Mouse (Mus musculus): ENCODE results near the gene Pafah1b3.

The Pafah1b3 gene

DNA sequence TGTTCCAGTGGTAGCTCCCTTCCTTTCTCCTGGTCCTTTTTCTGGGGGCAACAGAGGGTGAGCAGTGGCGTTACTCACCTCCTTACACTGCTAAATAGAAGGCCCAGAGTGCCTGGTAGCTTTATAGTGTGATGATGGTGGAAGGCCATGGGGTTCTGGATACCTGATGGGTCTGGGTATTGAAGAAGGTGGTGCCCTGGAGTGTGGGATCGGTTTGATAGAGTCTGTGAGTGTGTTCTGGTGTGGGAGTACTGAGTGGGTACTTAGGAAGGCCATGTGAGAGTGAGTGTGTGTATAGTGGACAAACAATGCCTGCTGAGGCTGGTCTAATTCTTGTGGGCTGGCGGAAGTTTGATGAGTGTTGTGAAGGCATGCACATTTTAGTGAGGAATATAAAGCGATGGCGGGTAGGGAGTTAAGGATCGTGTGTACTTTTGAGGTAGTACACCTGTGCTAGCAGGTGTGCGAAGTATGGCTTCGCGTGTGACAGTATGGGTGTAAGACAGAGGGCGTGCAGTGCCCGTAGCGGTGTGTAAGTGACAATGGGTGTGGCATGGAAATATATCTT, 16.5 kb downstream of the Pafah1b3 start:
- no peak for DNase-seq (ENCODE audit: low read depth)

DNA sequence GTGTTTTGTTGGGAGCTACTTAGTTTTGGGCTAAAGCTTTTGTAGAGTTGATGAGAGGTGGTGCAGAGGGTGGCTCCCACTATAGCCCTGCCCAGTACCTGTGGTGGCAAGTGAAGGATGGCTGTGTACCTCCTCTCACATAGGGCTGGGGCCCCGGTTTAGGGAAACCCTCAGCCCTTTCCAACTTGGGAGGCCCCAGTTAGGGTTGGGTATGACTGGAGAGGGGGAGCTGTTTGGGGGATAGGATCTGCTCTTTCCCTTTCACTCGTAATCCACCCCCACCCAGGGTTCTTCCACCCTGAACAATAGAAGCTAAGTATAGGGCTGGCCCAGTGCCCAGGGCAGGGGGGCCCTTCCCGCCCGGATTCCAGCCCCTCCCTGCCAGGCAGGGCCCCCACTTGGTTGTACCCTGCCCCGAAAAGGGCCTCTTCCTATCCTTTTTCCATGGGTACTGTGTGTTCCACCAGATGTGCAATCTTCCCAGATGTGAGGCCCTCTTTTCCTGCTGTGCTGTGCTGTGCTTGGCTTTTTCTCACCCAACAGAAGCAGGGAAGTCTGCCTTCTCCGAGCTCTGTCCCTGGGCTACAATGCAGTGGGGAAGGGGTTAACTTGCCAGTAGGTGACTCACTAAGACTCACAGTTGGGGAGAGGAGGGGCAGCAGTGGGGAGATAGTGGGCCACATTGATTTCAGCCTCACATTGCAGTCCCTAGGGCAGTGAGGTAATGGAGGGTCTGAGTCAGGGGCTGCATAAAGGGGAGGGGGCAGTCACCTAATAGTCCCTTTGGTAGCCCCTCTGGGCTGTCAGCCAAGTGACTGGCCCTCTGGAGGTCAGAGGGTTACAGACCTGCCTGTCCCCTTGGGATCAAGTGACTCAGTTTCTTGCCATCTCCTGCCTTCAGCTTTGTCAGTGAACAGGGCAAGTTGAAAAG, 17.7 kb downstream of the Pafah1b3 start:
- no peak for DNase-seq (ENCODE audit: low read depth)

DNA sequence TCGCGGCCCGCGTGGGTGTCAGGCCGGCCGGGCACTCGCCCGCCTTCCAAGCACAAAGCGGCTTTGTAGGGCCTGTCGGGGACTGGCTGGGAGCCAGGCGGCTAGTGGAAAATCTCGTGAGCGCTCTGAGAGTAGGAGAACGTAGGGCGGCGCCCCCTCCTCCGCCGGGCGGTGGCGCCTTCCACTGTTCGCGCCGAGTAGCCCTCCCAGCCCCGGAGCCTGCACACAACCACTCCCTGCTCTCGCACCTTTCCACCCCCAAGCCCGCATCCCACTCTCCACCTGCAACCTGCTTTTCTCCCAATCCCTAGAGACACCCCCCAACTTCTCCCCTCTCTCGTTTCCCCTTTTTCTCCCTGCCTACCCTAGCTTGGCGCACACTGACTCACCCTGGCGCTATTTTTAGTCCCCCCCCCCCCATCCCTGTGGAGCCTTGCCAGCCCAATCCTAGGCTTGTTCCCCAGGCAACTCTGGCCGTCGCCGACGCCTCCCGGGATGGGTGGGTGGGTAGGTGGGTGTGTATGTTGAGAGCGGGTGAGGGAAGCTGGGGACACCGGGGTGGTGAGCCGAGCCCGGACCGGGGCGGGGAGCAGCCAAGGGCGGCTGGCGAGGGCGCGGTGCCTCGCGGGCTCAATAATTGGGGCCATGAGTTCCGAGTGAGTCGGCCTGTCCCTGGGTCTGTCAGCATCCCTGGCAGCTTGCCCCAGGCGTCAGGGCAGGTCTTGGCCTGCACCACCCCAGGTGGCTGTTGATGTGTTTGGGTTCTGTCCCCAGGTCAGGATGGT, 18.5 kb downstream of the Pafah1b3 start:
- DNase-seq (ENCODE audit: low read depth), result peak; percentile 95

DNA sequence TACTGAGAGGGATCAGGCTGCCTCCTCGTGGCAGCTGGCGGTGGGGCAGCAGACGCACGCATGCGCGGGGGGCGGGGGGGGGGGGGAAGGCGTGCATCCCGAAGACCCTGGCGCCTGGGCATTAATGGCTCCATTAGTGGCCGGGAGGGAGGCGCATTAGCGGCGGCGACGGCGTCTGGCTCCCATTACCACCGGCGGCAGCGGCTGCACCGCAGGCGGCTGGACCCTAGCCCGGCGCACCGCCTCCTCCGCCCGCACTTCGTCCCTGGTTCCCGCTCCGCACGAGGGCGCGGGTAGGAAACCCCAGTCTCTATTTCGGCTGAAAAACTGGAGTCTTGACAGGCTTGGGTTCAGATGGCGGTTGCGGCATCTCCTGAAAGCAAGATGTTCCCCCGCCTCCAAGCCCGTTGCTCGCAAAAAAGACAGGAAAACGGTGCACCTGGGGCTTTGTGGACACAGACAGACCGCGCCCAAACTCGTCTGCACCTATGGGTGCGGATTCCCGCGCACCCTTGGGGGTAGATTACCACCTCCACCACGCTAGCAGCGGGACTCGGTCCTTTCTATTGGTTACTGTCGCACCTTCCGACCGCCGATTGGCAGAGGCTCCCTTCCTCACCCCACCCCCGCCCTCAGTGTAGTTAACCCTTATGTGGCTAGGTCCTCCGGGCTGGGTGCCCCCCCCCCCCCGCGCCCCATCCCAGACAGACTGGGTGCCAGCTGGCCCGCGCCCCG, 19.3 kb downstream of the Pafah1b3 start:
- peak; percentile 96 for DNase-seq (ENCODE audit: low read depth)

DNA sequence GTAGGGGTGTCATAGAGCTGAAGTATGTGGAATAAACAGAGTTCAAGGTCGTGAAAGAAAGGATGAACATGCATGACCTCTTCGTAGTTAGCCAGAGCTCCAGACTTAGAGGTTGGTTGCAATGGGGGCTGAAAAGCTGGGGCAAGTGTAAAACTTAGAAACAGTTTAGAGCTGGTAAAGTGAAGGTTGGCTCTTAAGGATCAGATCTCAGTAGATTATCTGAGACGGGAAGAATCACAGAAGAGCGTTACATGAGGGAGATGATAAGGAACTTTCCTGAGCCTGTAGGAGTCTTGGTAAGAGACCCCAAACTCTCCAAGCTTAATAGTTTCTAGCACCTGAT, 19.8 kb downstream of the Pafah1b3 start:
- DNase-seq (ENCODE audit: low read depth), result no peak

DNA sequence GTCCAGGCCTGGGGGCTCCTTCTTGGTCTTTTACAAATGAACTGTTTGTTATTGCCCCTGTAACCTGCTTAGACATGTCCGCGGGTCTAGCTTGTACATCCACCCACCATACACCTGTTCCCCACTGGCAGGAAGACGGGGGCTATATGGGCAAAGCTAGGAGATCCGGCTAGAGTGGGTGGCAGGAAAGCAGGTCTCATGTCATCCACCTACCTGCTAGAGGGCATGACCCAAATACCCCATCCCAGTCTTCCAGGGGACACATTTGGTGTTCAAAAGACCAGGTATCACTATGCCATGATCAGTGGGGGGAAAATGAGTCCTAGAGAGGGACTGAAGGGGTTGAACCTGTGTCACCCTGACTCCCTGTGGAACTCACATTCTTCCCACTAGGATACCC, 20.4 kb downstream of the Pafah1b3 start:
- no peak for DNase-seq (ENCODE audit: low read depth)

DNA sequence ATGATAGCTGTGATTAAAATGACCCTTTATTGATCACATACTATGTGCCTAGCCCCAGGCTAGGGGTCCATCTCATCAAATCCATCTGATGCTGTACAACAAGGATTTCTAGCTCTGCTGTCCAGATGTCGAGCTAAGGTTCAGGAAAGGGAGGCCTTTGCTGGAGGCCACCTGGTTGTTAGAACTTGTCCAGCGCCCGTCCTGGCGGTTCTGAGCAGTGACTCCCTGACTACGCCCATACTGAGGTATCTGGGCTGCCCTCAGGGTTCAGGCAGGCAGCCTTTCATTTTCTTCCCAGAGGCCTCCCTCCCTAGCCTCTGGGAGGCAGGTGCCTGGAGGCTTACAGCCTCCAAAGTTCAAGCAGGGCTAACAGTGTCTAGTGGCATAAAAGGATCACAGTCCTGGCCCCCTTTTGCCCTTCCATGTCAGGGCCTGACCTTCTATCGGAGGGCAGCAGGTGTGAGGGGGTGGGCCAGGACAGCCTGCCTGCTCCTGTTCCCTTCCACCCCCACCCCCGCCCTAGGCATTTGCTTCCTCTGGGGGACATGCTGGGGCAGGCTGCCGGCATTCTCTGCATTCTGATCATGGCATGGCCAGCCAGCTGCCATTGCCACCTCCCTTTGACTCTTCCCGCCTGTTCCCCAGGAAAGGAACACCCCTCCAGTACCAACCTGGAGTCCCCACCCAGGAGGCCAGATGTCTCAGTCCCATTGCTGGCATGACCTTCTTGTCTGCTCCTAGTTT, 22.1 kb downstream of the Pafah1b3 start:
- no peak for DNase-seq (ENCODE audit: low read depth)

DNA sequence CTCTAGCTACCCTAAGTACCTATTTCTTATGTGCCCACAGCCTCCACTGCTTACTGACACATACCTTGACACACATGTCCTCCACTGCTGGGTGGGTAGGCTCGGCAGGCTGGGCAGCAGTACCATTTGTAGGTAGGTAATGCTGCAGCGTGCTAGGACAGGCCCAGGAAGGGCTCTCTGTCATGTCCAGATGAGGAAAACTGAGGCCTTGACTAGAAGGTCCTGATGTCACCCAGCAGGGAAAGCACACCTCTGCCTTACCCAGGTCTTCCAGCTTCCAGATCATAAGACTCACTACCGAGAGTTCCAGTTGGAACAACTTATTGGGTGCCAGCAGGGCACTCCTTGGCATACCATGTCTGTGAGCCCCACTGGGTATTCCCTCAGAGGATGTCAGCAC, 22.8 kb downstream of the Pafah1b3 start:
- no peak for DNase-seq (ENCODE audit: low read depth)

DNA sequence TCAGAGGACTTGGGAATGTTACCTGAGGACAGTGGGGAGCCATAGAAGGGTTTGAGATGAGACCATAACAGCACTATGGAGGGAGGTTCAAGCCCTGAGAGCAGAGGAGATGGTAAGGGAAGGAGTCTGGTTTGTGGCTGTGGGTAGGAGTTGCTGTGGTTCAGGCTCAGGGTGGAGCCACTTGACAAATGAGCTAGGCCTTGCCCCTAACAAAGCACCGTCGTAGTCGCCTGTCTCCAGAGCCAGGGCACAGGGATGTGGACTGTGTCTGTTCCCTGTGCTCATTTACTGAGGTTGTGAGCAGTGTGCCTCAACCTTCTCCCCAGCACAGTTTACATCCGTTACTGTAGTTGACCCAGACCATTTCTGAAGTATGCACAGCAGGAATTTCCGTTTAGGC, 23.2 kb downstream of the Pafah1b3 start:
- DNase-seq (ENCODE audit: low read depth), result peak; percentile 73

DNA sequence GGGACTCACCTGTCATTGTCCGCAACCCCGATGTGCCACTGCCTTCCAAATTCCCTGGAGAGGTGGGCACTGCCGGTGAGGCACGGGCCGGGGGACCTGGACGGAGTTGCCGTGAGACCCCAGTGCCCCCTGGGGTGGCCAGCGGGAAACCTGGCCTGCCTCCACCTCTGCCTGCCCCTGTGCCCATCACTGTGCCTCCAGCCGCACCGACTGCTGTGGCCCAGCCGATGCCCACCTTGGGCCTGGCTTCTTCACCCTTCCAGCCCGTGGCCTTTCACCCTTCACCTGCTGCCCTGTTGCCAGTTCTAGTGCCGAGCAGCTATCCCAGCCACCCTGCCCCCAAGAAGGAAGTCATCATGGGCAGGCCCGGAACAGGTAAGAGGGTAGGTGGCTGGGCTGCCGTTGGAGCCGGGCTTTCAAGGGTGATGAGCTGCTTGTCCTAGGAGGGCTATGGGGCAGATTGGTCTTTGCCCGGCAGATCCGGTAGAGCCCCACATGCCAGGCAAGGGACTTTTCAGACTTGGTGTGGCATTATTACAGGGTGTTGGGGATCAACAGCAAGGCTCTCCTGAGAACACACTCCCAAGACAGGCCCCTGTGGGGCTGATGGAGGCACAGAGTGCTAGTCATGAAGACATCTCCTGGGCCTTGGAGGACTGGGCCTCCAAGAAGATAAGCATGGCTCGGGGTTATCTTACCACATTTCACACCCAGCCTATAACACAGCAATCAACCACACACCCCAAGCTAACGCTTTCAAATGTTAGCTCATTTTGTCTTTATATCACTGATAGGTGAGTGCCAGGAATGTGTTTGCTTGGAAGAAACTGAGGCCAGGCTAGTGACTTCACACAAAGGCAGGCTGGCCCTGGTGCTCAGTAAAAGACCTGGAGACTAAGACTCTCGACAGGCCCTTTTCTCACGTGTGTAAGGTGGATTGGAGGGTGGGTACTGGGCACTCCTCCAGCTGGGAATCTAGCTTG, 24.2 kb downstream of the Pafah1b3 start:
- DNase-seq (ENCODE audit: low read depth), result no peak

DNA sequence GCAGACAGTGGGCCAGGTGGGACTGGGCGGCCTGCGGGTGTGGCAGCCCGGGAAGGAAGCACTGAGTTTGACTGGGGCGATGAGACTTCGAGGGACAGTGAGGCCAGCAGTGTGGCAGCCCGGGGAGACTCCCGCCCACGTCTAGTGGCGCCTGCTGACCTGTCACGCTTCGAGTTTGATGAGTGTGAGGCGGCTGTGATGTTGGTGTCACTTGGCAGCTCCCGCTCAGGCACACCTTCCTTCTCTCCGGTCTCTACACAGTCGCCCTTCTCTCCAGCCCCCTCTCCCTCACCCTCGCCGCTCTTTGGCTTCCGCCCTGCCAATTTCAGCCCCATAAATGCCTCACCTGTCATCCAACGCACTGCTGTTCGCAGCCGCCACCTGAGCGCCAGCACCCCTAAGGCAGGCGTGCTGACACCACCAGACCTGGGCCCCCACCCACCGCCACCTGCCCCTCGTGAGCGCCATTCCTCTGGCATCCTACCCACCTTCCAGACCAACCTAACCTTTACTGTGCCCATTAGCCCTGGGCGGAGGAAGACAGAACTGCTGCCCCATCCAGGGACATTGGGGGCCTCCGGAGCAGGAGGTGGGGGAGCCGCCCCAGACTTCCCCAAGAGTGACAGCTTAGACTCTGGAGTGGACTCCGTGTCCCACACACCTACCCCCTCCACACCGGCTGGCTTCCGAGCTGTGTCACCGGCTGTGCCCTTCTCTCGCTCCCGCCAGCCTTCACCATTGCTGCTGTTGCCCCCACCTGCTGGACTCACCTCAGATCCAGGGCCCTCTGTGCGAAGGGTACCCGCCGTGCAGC, 25.1 kb downstream of the Pafah1b3 start:
- DNase-seq (ENCODE audit: low read depth), result no peak

DNA sequence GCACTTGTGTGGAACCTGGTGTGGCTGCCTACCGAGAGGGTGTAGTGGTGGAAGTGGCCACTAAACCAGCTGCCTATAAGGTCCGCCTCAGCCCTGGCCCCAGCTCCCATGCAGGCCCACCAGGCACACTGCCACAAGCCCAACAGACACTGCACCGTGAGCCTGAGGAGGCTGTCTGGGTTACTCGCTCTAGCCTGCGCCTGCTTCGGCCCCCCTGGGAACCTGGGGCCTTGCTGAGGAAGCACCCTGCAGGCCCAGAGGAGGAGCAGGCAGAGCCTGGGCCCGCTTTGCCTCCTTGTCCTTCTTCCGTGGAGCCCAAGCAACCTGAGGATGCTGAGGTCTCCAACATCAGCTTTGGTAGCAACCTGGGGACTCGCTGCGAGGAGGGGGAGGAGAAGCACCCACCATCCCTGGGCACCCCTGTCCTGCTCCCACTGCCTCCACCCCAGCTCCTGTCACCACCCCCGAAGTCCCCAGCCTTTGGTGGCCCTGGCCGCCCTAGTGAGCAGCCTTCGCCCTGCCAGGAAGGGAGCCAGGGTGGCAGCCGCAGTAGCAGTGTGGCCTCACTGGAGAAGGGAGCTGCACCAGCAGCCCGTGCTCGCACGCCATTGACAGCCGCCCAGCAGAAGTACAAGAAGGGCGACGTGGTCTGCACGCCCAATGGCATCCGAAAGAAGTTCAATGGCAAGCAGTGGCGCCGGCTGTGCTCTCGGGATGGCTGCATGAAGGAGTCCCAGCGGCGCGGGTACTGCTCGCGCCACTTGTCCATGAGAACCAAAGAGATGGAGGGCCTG, 25.9 kb downstream of the Pafah1b3 start:
- no peak for DNase-seq (ENCODE audit: low read depth)

DNA sequence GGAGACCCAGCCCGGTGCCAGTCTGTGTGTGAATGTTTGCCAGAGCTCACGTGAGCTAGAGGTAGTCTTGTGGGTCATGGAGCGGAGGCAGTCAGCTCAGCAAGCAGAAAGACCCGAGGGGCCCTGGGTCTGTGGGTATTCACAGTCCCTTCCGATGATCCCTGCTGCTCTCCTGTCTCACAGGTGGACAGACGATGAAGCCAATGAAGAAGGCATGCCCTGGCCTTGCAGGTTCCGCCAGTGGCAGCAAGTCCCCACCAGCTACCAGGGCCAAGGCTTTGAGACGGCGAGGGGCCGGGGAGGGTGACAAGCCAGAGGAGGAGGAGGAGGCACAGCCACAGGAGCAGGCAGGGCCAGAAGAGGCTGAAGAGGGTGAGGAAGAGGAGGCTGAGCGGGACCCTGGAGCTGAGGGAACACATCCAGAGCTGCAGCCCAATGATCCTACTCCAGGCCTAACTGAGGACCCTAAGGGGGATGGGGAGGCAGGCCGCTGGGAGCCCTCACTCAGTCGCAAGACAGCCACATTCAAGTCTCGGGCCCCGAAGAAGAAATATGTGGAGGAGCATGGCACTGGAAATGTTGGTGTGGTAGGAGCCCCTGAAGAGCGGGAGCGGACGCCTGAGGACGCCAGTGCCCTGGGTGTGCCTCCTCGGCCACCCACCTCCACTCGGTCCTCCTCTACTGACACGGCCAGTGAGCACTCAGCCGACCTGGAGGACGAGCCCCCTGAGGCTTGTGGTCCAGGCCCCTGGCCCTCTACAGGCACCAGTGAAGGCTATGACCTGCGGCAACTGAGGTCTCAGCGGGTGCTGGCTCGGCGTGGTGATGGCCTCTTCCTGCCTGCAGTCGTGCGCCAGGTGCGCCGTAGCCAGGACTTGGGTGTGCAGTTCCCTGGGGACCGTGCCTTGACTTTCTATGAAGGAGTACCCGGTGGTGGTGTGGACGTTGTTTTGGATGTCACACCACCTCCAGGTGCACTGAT, 26.8 kb downstream of the Pafah1b3 start:
- DNase-seq (ENCODE audit: low read depth), result no peak

DNA sequence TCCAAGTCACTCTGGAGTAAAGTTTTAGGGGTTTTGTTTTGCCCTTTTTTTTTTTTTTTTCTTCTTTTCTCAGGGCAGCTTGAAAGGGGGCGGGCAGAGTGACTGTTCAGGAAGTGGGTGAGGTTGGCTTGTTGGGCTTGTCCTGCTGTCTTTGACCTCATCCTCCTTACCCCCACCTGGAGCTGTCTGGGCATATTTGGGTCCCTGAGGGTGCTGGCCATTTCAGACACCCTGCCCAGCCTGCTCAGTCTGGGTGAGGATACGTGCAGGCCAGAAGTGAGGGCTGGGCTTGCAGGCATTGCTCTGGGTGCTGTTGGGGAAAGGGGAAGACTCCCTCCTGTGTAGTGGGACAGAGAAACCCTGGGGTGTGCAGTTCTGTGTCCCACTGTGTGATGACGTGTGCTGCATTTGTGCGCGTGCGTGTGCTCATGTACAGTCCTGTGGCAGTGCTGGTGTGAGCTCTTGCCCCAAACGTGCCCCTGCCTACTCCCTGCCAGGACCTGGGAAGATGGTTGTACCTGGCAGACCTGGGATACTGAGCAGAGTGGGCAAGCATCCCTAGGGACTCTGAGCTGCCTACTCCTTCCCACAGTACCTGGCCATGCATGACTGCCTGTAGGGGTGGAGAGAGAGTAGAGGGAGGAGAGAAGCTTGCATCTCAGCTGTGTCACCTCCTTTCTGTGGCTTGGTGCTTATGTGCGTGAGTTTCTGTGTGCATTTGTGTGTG, 28.1 kb downstream of the Pafah1b3 start:
- peak; percentile 71 for DNase-seq (ENCODE audit: low read depth)

DNA sequence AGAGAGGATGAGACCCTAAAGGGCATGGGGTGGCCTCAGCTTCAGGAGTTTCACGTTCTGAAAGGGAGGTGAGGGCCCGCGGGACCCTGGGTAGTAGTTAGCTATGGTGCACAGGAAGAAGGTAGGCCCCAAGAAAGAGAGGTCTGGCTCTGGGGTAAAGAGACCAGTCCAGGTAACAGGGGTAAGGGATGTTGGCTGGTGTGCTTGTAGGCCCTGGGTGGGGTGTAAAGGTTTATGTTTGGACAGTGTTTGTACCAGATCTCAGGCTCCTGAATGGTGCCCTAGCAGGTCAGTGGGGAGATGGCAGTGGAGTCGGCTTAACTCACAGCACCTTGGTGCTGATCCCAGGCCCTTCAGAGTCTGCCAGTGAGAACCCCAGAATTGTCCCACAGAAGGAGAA, 28.8 kb downstream of the Pafah1b3 start:
- peak; percentile 61 for DNase-seq (ENCODE audit: low read depth)

DNA sequence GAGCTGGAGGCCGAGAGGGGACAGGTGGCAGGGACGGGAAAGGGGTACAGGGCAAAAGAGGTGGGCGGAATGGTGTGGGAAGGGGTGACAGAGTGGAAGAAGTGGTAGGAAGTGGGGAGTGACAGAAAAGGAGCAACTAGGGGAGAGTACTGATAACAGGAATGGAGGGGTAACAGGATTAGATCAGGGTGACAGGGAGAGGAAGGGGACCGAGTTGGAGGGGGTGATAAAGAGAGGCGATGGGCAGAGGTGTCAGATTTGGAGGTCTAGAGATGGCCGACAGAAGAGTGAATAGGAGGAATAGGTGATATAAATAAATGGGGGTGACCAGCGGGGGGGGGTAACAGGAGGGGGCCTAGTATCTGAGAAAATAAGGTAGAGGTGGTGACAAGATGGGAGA, 29.2 kb downstream of the Pafah1b3 start:
- no peak for DNase-seq (ENCODE audit: low read depth)
